Mouse (Mus musculus): ENCODE measurements around the gene Gm49601.

DNA sequence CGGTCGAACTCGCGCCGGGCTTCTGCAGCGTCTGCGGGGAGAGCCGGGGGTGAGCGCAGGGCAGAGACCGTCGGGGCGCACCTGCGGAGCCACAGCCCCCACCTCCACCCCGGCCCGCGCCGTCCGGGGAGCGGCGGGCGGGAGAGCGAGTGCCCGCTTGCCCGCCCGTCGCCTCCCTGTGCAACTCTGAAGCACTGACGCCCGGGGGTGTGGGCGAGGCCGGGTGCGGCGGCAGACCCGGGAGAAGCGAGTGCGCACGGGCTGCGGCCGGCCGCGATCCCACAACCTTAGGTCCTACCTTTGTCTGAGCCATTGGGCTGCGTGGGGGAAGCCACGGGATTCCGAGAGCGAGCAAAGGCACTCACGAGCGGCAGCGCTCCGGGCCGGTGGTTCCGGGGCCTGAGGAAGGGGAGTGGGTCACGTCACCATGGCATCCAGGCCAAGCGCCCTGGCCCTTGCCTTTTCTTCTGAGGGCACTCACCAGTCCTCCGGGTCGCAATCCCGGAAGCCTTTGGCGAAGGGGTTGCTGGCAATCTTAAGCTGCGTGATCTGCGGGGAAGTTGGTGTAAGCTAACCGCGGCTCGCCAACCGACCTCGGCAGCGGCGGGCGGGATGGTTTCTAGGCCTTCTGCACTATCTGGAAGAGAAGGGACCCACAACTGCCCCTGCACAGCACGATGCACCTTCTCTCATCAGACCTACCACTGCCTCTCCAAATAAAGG lies 43.6 kb downstream of the Gm49601 start:
- TF ChIP-seq CTCF (IDR thresholded peaks at IDR 0.05; ENCODE audit: low read depth, low read length) = no peak
- no peak for TF ChIP-seq GATA2 (IDR thresholded peaks at IDR 0.05; ENCODE audit: borderline replicate concordance, low read depth, low read length)

All from G1E (cell line).